Mouse (Mus musculus) embryonic fibroblast, embryonic 13.5 days (primary cell): ENCODE measurements around the gene Ola1. TPM values are rescaled to one million over a fixed set of nuclear protein-coding genes. Genes with fewer than 3 reads are reported as not detected.

Experiments used
- H3K27ac ChIP-seq: 2 replicates; pipeline ENCODE4 v1.5.1; 2012; ENCODE audit warnings: low read length, control low read depth, inconsistent platforms; ENCODE audit not compliant: insufficient read depth
- H3K4me1 ChIP-seq: 2 replicates; pipeline ENCODE4 v1.6.1; 2011; ENCODE audit warnings: low read length; ENCODE audit not compliant: control insufficient read depth, insufficient read depth
- H3K4me3 ChIP-seq: 2 replicates; pipeline ENCODE4 v1.5.1; 2011; ENCODE audit warnings: mild to moderate bottlenecking, control low read depth, low read length; ENCODE audit not compliant: insufficient read depth
- CTCF ChIP-seq: IDR thresholded peaks from 2 replicates; pipeline ENCODE4 v1.5.1; 2011; ENCODE audit warnings: mild to moderate bottlenecking, control low read depth, low read length, moderate library complexity, borderline replicate concordance; ENCODE audit not compliant: insufficient read depth
- POLR2A ChIP-seq: IDR thresholded peaks from 2 replicates; pipeline ENCODE4 v1.6.1; 2011; ENCODE audit warnings: low read depth, mild to moderate bottlenecking, control low read depth, low read length, moderate library complexity
- polyA plus RNA-seq: library from polyadenylated mRNA; stranded (reverse); fragments of >200 nt; gene quantifications from 2 replicates; pipeline ENCODE4 v1.2.4, GENCODE M21; 2011; ENCODE audit warnings: low read depth; ENCODE audit not compliant: missing spikeins, insufficient read length

Gene Ola1
- polyA plus RNA-seq, 1 experiment: 112 TPM

- peaks cover 3% of the 10 kb centered on the region; the same call in 1 of the 2 replicates for H3K4me1 ChIP-seq
- H3K27ac ChIP-seq: no peak overlapping the region
- no peak overlapping the region for H3K4me3 ChIP-seq
- TF ChIP-seq POLR2A (no peak), CTCF (no peak)
Measured at GRCm38 (mm10) chr2:73095300-73095699, 123.4 kb downstream of the Ola1 start.

DNA sequence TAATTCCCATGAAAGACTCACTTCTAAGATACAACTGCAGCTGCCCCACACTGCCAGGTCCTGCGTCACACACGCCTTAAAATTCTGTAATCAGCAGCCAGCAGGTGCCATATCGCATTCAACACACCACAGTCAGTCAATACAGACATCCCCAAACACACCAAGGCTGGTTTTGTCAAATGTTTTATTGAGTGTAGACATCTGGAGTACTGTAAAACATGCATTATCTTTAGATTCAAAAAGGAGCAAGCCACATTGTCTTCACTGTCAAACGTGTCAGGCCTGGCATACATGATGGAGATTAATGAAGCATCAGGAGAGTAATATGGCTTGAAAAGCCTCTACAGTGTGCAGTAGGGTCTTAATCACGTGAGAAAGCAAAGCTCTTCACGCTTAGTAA lies 125.7 kb downstream of the Ola1 start:
- Histone ChIP-seq H3K4me1 (no peaks in the 10 kb centered on the region; the same call in 1 of the 2 replicates), H3K27ac (no peak overlapping the region), H3K4me3 (no peak overlapping the region)
- no peak for TF ChIP-seq POLR2A
- no peak for TF ChIP-seq CTCF

- Histone ChIP-seq H3K27ac (no peak overlapping the region), H3K4me1 (no peaks in the 10 kb centered on the region), H3K4me3 (no peak overlapping the region)
- TF ChIP-seq POLR2A (no peak), CTCF (no peak)
Measured at GRCm38 (mm10) chr2:73091302-73091701, 127.4 kb downstream of the Ola1 start.

GRCm38 (mm10) chr2:73087641-73088040 lies 131.1 kb downstream of the Ola1 start:
- Histone ChIP-seq H3K4me1 (no peaks in the 10 kb centered on the region), H3K4me3 (no peak overlapping the region), H3K27ac (no peak overlapping the region)
- no peak for TF ChIP-seq POLR2A
- TF ChIP-seq CTCF: no peak

GRCm38 (mm10) chr2:73085669-73086304 lies 132.9 kb downstream of the Ola1 start:
- no peak overlapping the region for H3K4me3 ChIP-seq
- no peaks in the 10 kb centered on the region for H3K4me1 ChIP-seq
- TF ChIP-seq CTCF (no peak), POLR2A (no peak)
- H3K27ac ChIP-seq: no peak overlapping the region

DNA sequence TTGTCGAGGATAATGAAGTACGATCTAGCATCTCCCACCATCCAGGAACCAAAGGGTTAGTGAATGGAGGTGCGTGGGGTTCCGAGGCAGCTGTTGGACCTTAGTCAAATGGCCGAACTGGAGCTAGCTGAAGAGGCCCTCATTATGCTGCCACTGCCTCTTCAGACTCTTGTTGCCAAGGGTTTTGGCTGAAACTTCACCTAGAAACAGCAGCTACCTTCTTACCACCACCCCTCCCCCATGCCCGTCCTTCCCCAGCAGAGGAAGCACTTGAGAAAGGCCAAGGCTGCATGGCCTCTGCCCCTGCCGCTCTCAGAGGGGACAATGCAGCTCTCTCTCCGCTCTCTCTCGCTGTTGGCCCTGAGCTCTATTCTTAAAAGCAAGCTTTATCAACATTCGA lies 136.2 kb downstream of the Ola1 start:
- H3K4me1 ChIP-seq: no peaks in the 10 kb centered on the region
- TF ChIP-seq CTCF (no peak), POLR2A (no peak)
- H3K27ac ChIP-seq: no peak overlapping the region
- H3K4me3 ChIP-seq: no peak overlapping the region

- H3K4me1 ChIP-seq: no peaks in the 10 kb centered on the region
- no peak for TF ChIP-seq POLR2A
- no peak for TF ChIP-seq CTCF
Measured at GRCm38 (mm10) chr2:73081861-73082260, 136.9 kb downstream of the Ola1 start.

DNA sequence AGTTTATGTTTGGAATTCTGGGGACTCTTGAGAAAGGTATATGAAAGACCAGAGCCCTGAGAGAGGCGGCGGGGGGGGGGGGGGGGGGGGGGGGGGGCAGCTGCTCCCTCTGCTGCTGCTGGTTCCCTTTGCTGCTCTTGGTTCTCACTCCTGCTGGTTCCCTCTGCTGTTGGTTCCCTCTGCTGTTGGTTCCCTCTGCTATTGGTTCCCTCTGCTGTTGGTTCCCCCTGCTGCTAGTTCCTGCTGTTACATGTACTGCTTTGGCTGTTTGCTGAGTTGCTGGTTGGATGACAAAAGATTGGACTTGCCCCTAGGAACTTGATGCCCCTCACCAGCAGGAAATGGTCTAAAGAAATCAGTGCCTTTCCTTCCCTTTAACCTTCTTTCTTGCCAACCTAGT lies 138.6 kb downstream of the Ola1 start:
- Histone ChIP-seq H3K27ac (no peak overlapping the region), H3K4me1 (no peaks in the 10 kb centered on the region), H3K4me3 (no peak overlapping the region)
- no peak for TF ChIP-seq POLR2A
- TF ChIP-seq CTCF: no peak

More at GRCm38 (mm10) chr2:73081861-73082260, 136.9 kb downstream of the Ola1 start:
- H3K4me3 ChIP-seq: no peak overlapping the region
- H3K27ac ChIP-seq: no peak overlapping the region

- Histone ChIP-seq H3K4me3 (no peak overlapping the region), H3K27ac (no peak overlapping the region), H3K4me1 (no peaks in the 10 kb centered on the region)
- TF ChIP-seq CTCF (no peak), POLR2A (no peak)
Measured at GRCm38 (mm10) chr2:73079311-73079710, 139.4 kb downstream of the Ola1 start.

DNA sequence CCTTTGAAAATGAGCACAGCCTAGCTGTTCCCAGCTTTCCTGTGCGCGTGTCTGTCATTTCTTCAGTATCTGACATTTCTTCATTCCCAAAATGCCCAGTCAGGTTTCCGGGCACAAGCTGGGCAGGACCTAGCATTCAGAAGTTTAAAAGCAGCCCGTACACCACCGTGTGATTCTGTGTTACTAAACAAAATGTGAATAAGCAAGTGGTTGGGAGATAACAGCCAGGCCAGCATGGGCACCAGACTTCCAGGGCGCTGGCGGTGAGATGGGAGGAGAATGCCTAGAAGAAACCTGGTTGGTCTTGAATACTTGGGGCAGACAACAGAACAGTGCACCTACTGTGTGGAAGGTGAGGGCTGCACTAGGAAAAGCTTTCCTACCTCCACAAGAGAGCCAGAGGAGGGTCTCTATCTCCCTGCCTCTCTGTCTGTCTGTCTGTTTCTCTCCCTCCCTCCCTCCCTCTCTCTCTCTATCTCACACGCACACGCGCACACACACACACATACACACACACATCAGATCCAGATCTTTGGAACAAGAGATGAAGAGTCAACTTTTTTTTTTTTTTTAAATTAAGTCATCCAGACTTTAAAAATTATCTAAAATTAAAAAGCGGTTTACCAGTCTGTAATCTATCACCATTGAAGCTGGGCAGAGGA lies 144.8 kb downstream of the Ola1 start:
- no peak overlapping the region for H3K27ac ChIP-seq
- H3K4me1 ChIP-seq: no peaks in the 10 kb centered on the region
- H3K4me3 ChIP-seq: no peak overlapping the region
- TF ChIP-seq POLR2A (no peak), CTCF (no peak)
